Mouse (Mus musculus) left cerebral cortex, adult 9 months (tissue): Measurements from ENCODE around the gene Rflna.

Experiments used
- DNase-seq, 2 experiments: peaks; one replicate each; pipeline ENCODE4 v3.0.0; 2022; ENCODE audit warnings: low spot score in 2 of 2

Gene Rflna

GRCm38 (mm10) chr5:125002969-125003872 is at the start of gene Rflna:
Gene Rflna, plus strand, starts transcription at chr5:125003221.
- no peak for DNase-seq

DNA sequence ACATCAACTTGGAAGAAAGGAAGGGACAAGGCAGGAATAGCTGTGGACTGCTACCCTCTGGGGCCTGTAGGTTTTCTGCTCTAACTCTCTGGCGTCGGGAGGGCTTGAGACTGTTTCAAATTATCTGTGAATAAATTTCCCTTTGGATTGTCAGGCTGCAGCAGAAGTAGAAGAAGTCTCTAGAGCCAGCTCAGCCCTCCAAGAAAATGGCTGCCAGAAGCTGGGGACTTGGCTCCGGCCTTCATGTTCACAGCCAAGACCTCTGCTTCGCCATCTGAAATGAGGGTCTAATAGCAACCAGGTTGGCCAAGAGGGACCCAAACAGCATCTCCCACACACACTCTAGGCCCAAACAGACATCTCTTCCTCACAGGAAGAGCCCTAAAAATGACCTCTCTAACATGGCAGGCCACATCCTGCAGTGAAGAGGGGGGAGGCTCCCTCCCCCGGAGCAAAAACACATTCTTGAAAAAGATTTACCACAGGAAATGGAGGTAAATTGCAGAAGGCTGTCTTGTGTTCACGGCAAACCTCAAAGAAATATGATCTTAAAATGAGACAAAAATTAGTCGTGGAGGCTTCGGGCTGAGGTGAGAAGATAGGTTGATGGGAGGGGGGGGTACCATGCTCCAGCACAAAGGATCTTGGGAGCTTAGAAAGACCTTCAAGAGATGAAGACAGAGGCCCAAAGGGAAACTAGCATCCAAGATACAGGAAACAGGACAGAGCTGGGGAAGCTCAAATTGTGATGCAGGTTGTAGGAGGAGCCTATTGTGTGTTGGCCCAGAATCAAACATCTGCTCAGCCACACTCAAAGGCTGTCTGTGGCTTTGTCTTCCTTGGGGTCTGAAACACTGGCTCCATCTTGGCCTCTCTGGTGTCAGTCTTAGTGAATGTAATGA is 48.4 kb upstream of the Rflna start:
- DNase-seq: no peak

- DNase-seq: no peak
Observed at GRCm38 (mm10) chr5:124957491-124957890, 45.5 kb upstream of the Rflna start.

DNA sequence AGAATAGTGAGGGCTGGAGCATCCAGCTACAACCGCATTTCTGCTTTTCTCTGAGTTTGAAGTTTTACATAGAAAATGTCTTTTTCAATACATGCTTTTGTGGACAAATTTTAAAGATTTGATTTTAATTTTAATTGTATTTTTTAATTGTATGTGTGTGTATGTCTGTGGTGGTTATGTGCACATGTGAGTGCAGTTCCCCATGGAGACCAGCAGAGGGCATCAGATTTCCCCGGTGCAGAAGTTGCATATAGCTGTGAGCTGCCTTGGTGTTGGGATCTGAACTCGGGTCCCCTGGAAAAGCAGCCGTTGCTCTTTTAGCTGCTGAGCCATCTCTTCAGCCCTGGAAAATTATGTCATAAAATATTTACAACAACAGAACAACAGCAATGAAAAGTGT is 43.9 kb upstream of the Rflna start:
- DNase-seq: no peak

GRCm38 (mm10) chr5:124960131-124960901 is 42.7 kb upstream of the Rflna start:
- peak; percentile 44 to 83 for DNase-seq

GRCm38 (mm10) chr5:124961433-124961832 is 41.6 kb upstream of the Rflna start:
- DNase-seq: no peak

DNA sequence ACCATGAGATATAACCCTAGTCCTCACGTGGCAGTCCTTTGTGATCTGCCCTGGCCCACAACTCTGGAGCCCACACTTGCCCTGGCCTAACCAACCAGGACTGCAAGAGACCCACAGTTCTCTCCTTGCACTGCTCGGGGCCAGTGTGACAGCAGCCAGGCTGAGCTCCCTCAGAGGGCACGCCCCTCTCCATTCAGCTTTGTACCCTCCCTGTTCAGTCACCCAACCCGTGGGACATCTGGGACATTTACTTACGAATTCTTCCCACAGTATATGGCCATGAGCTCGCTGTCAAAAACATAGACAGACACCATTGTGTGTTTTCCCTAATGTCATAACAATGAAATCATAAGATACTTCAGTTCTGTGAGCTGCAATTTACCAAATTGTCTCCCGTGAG is 40.3 kb upstream of the Rflna start:
- no peak for DNase-seq

DNA sequence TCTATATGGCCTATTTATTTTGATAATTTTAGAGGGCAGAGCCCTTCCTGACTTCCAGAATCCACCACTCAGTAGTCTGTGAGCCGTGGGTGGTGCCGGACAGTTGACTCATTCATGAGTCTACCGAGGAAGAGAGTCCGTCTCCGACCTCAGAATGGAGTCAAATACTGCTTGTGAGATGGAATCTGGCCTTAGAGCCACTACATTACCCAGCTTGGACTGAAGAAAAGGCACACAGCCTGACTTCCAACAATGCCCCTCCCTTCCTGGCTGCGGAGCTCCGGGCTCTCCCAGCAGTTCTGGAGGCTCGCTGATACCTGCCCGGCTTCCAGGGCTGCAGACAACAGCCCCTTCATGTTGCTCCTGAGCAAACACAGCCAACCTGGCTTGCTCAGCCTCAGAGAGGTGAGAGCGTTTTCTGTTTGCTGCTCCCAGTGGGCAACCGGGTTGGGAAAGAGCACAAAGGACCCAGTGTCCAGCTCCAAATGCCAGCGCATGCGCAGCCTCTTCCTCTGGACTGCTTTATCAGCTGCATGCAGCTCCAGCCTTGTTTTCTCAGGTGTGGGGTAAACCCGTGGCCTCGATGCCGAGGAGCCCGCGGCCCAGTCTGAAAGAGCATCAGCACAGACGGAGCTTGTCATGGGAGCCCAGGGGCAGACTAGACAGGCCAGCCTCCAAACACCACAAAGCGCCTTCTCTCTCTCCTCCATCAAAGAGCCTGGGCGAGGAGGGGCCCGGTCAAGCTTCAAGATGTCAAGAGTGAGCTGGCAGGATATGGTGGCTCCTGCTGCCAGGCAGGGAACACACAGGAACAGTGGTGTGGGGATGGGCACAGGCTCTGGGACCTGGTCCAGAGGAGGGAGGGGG is 39.0 kb upstream of the Rflna start:
- peak in 1 of 2 experiments; percentile 52 for DNase-seq

DNA sequence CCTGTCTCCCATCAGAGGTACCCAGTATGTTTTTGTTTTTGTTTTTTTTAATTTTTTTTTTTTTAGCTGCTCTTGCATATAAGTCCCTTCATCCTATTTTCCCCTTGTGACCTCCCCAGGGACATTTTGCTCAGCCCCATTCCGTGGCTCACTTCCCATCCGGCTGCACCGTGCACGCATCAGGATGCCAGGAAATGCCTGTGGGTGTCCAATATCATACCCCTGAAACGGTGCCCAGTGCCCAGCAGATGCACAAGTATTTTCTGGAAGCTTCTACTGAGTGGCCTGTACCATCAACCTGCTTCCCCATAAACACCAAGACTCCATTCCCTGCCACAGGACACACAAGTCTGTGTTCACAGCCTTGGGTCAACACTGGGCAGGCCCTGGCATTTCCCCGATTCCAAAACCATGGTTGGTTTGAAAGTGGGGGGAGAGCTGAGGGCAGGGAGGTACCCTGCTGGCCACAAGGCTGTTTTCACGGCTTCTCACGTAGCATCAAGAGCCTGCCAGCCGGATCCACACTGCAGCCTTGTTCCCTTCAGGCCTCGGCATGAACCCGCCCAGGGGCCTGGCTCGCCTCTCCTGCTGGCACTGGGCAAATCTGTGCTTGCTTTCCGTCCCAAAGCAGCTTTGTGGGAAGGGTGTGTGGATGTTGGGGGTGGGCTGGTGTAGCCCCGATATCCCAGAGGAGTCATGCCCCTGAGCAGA is 36.2 kb upstream of the Rflna start:
- no peak for DNase-seq

GRCm38 (mm10) chr5:124969790-124970189 is 33.2 kb upstream of the Rflna start:
- DNase-seq: no peak

DNA sequence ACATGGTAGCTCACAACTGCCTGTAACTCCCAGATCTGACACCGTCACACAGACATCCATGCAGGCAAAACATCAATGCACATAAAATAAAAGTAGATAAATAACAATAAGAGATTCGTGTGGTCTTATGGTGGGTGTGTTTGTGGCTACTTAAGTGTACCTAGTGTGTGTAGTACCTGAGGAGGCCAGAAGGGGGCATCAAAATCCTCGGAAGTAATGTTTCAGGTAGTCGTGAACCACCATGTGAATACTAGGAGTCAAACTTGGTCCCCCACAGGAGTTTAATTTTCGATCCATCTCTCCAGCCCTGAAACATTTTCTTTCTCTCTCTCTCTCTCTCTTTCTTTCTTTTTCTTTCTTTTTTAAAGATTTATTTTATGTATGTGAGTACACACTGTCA is 16.8 kb upstream of the Rflna start:
- DNase-seq: no peak

GRCm38 (mm10) chr5:124986656-124987055 is 16.4 kb upstream of the Rflna start:
- DNase-seq: no peak

GRCm38 (mm10) chr5:124989724-124990123 is 13.3 kb upstream of the Rflna start:
- no peak for DNase-seq

DNA sequence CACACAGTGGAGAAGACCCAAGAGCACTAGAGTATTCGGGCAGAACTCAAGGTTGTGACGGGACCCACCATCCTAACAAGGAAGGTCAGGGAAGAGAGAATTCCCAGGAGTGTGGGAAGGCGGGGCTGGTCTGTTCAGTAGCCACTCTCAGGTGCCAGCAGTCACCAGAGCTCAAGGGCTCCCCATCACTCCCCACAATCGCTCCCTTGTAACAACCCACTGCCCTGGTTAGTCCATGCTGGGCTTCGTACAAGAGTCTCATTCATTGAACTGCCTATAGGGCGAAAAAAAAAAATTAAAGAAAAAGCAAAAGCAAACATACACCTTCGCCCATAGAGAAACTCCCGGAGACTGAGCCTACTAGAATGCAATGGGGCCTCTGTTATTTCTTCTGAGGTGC is 10.7 kb upstream of the Rflna start:
- no peak for DNase-seq

- DNase-seq: no peak
Observed at GRCm38 (mm10) chr5:124992891-124993290, 10.1 kb upstream of the Rflna start.

DNA sequence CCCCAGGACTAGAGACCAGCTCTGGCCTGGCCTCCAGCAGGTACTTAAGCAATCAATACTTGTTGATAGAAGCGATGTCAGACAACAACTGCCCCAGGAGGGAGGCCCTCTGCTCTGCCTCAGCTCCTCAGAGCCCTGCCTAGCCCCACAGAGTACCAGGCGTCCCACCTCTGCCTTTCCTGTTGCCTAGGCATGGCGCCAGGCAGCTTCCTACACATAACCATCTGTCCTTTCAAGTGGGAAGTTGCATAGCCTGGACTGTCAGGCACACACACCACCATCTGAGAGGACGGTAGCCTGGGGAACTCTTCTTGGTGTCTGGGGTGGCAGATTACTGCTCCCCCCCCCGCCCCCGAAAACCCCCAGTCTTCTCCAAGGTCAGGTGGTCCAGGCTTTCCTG is 6.2 kb upstream of the Rflna start:
- peak in 1 of 2 experiments; percentile 82 for DNase-seq

- no peak for DNase-seq
Observed at GRCm38 (mm10) chr5:124997913-124998312, 5.1 kb upstream of the Rflna start.

- no peak for DNase-seq
Observed at GRCm38 (mm10) chr5:125000756-125001250, 2.2 kb upstream of the Rflna start.

DNA sequence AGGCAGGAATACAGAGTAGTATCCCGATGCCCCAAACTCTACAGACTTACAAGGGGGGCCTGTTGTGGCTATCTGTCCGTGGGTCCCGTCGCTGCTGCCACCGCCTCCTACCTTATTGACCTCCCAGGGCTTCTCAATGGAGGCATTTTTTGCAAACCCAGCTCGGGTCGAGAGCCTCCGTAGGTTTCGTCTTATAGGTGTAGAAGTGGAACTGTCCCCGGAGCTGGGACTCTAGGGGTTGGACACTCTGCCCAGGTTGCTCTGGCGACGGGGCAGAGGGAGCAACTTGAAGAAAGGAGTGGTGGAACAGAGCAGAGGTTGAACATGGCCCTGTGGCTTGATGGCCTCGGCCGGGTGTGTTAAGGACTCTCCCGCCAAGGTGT is 843 bp downstream of the Rflna start:
- DNase-seq: no peak
